Mouse (Mus musculus): ENCODE results near the gene Bhlha9.
"Not testable (repeated sequence)": the region's sequence is repeated elsewhere in the genome, so short reads cannot be mapped to it uniquely, and the experiment has no call there.

Bhlha9 gene

GRCm38 (mm10) chr11:76661790-76662468, 10.3 kb upstream of the Bhlha9 start:
- DNase-seq (ENCODE audit: low read depth, low spot score): no peak

GRCm38 (mm10) chr11:76666002-76666649, 6.1 kb upstream of the Bhlha9 start:
- no peak for DNase-seq (ENCODE audit: low read depth, low spot score)

GRCm38 (mm10) chr11:76667807-76668206, 4.5 kb upstream of the Bhlha9 start:
- no peak for DNase-seq (ENCODE audit: low read depth, low spot score)

- DNase-seq (ENCODE audit: low read depth, low spot score): no peak
Observed at GRCm38 (mm10) chr11:76672561-76673384, 503 bp downstream of the Bhlha9 start.

- DNase-seq (ENCODE audit: low read depth, low spot score): no peak
Observed at GRCm38 (mm10) chr11:76674199-76674598, 1.9 kb downstream of the Bhlha9 start.

GRCm38 (mm10) chr11:76674704-76675103, 2.4 kb downstream of the Bhlha9 start:
- DNase-seq (ENCODE audit: low read depth, low spot score): no peak

GRCm38 (mm10) chr11:76679508-76679907, 7.2 kb downstream of the Bhlha9 start, which contains the start of gene Trarg1:
Trarg1 (plus strand) TSS chr11:76679808.
- DNase-seq (ENCODE audit: low read depth, low spot score): not testable (repeated sequence)

- no peak for DNase-seq (ENCODE audit: low read depth, low spot score)
Observed at GRCm38 (mm10) chr11:76685604-76686003, 13.3 kb downstream of the Bhlha9 start.

GRCm38 (mm10) chr11:76692096-76692495, 19.8 kb downstream of the Bhlha9 start:
- peak; percentile 33 for DNase-seq (ENCODE audit: low read depth, low spot score)

GRCm38 (mm10) chr11:76695810-76696209, 23.5 kb downstream of the Bhlha9 start:
- DNase-seq (ENCODE audit: low read depth, low spot score): no peak

- DNase-seq (ENCODE audit: low read depth, low spot score): peak; percentile 52
Observed at GRCm38 (mm10) chr11:76699626-76700025, 27.4 kb downstream of the Bhlha9 start.

- no peak for DNase-seq (ENCODE audit: low read depth, low spot score)
Observed at GRCm38 (mm10) chr11:76707656-76708055, 35.4 kb downstream of the Bhlha9 start.

GRCm38 (mm10) chr11:76708066-76708465, 35.8 kb downstream of the Bhlha9 start:
- DNase-seq (ENCODE audit: low read depth, low spot score): peak; percentile 16

GRCm38 (mm10) chr11:76708881-76709280, 36.6 kb downstream of the Bhlha9 start:
- peak; percentile 30 for DNase-seq (ENCODE audit: low read depth, low spot score)

GRCm38 (mm10) chr11:76709625-76710452, 37.6 kb downstream of the Bhlha9 start:
- peak; percentile 88 for DNase-seq (ENCODE audit: low read depth, low spot score)

GRCm38 (mm10) chr11:76717000-76717399, 44.7 kb downstream of the Bhlha9 start:
- no peak for DNase-seq (ENCODE audit: low read depth, low spot score)

Measured in 3T3-L1 (cell line).